Mouse (Mus musculus): Measurements from ENCODE around the gene Lrrc7.

Gene Lrrc7

GRCm38 (mm10) chr3:158061811-158062523 lies 500.1 kb downstream of the Lrrc7 start:
- no peak for DNase-seq

GRCm38 (mm10) chr3:158060621-158061291 lies 501.3 kb downstream of the Lrrc7 start:
- no peak for DNase-seq

- no peak for DNase-seq
Measured at GRCm38 (mm10) chr3:158049508-158049907, 512.5 kb downstream of the Lrrc7 start.

- no peak for DNase-seq
Measured at GRCm38 (mm10) chr3:158040755-158041154, 521.3 kb downstream of the Lrrc7 start.

- DNase-seq: no peak
Measured at GRCm38 (mm10) chr3:158038106-158038505, 523.9 kb downstream of the Lrrc7 start.

- peak; percentile 88 to 90 for DNase-seq
Measured at GRCm38 (mm10) chr3:158036329-158036988, 525.6 kb downstream of the Lrrc7 start, which contains the start of the genes Srsf11 and Lrrc40. Gene Srsf11 (minus strand): TSS chr3:158036639. Gene Lrrc40 (plus strand): TSS chr3:158036662.

- no peak for DNase-seq
Measured at GRCm38 (mm10) chr3:158035866-158036265, 526.2 kb downstream of the Lrrc7 start.
